Mouse (Mus musculus) bone marrow macrophage, adult 2 months (primary cell): Measurements from ENCODE around the gene Sem1.

ENCODE experiments used
- CTCF ChIP-seq: IDR thresholded peaks from 2 replicates; pipeline ENCODE4 v1.5.1; 2012; ENCODE audit warnings: low read depth, mild to moderate bottlenecking, low read length, moderate library complexity
- POLR2A ChIP-seq: IDR thresholded peaks from 2 replicates; pipeline ENCODE4 v1.6.1; 2012; ENCODE audit warnings: mild to moderate bottlenecking, low read depth, low read length, borderline replicate concordance

GRCm38 (mm10) chr6:6562716-6563115 lies 15.7 kb downstream of the Sem1 start:
- TF ChIP-seq CTCF, result no peak
- TF ChIP-seq POLR2A, result no peak
